Mouse (Mus musculus): ENCODE data around the gene Neu1. TPM values are rescaled to one million over a fixed set of nuclear protein-coding genes. Genes with fewer than 3 reads are reported as not detected.
"Not testable (repeated sequence)": the region's sequence is repeated elsewhere in the genome, so short reads cannot be mapped to it uniquely, and the experiment has no call there.

Neu1 gene
- polyA plus RNA-seq, 1 experiment from 2014 or later, result 12.8 TPM

DNA sequence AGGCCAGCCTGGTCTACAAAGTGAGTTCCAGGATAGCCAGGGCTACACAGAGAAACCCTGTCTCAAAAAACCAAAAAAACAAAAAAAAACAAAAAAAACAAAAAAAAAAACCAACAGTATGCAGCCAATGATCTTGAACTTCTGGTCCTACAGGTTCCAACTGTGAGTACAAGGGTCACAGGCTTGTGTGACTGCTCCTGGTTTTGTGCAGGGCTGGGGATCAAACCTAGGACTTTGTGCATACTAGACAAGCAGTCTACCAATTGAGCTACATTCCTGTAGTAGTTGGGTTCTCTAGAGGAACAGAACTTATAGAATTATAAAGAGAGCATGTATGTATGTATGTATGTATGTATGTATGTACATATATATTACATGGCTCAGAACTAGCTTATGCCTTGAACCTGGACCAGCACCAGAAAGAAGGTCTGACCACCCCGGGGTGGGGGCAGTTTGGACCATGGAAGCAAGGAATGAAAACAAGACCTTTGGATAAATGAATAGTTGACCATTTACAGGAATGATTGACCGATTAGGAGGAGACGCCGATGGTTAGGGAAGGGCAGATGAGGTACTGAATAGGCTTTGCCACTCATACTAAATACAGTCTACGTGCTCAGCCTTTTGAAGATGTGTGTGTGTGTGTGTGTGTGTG lies 15.6 kb downstream of the Neu1 start:
- ATAC-seq (replicated peaks; ENCODE audit: low FRiP score), result no peak
- Histone ChIP-seq H3K9ac (ENCODE audit: low read length) (no peak overlapping the region), H3K36me3 (ENCODE audit: control insufficient read depth, insufficient read depth, low read length) (peaks cover 11% of the 10 kb centered on the region; the same call in 1 of the 2 replicates), H3K9me3 (ENCODE audit: control insufficient read depth, low read length) (no peaks in the 10 kb centered on the region), H3K4me3 (ENCODE audit: low read depth, low read length) (no peak overlapping the region), H3K27me3 (ENCODE audit: control insufficient read depth, insufficient read depth, low read length) (no peaks in the 10 kb centered on the region), H3K4me1 (replicated peaks; ENCODE audit: control insufficient read depth, insufficient read depth, low read length) (peaks cover 6% of the 10 kb centered on the region; the same call in 1 of the 2 replicates), H3K27ac (ENCODE audit: low read depth, low read length) (no peak overlapping the region), H3K4me2 (ENCODE audit: low read depth, low read length, severe bottlenecking) (no peak overlapping the region)
- WGBS, result 87% methylated on average over 5 of the region's 5 CpGs
- no peak for DNase-seq (ENCODE audit: low spot score)

DNA sequence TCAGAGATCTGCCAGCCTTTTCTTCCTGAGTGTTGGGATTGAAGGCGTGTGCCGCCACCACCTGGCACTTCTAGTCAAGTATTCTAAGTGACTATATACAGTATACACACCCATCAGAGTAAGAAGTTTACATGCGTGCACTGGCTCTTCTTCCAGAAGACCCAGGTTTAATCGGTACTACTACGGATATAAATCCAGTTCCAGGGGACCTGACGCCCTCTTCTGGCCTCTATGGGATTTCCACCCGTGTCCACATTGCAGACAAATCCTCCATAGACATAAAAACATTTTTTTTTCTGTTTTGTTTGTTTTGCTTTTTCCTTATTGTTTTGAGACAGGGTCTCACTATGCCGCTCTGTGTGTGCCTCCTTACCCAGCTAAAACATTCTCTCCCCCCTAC lies 16.6 kb downstream of the Neu1 start:
- 33% methylated on average over 8 of the region's 8 CpGs for WGBS
- Histone ChIP-seq H3K4me2 (ENCODE audit: low read depth, low read length, severe bottlenecking) (no peak overlapping the region), H3K36me3 (ENCODE audit: control insufficient read depth, insufficient read depth, low read length) (peaks cover 11% of the 10 kb centered on the region; the same call in 1 of the 2 replicates), H3K4me1 (replicated peaks; ENCODE audit: control insufficient read depth, insufficient read depth, low read length) (peaks cover 6% of the 10 kb centered on the region; the same call in 1 of the 2 replicates), H3K9ac (ENCODE audit: low read length) (no peak overlapping the region), H3K4me3 (ENCODE audit: low read depth, low read length) (no peak overlapping the region), H3K9me3 (ENCODE audit: control insufficient read depth, low read length) (no peaks in the 10 kb centered on the region), H3K27ac (ENCODE audit: low read depth, low read length) (no peak overlapping the region), H3K27me3 (ENCODE audit: control insufficient read depth, insufficient read depth, low read length) (no peaks in the 10 kb centered on the region)
- DNase-seq (ENCODE audit: low spot score) (no peak), ATAC-seq (replicated peaks; ENCODE audit: low FRiP score) (no peak)

DNA sequence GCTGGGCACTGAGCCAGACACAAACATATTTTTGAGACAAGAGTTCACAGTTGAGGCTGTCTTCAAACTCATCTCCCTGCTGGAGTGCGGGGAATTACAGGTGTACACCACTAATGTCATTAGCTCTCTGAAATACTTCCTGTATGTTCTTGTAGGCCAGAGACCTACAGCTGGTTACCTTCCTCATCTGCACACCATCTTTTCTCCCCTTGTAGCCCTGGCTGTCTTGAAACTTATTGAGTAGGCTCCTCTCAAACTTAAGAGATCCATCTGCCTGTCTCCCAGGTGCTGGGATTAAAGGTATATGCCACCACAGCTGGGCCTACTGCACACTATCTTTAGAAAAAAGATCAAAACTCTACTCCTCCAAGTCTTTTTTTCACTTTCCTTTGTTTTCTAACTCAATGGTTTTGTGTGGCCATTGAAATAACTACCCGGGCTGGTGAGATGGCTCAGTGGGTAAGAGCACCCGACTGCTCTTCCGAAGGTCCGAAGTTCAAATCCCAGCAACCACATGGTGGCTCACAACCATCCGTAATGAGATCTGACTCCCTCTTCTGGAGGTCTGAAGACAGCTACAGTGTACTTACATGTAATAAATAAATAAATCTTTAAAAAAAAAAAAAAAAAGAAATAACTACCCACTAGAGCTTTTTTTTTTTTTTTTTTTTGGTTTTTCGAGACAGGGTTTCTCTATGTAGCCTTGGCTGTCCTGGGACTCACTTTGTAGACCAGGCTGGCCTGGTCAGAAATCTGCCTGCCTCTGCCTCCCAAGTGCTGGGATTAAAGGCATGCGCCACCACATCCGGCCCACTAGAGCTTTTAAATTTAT lies 17.9 kb downstream of the Neu1 start:
- H3K36me3 ChIP-seq (ENCODE audit: control insufficient read depth, insufficient read depth, low read length), result peaks cover 11% of the 10 kb centered on the region; the same call in 1 of the 2 replicates
- not testable (repeated sequence) for H3K9ac ChIP-seq (ENCODE audit: low read length); H3K4me2 ChIP-seq (ENCODE audit: low read depth, low read length, severe bottlenecking); H3K4me1 ChIP-seq (replicated peaks; ENCODE audit: control insufficient read depth, insufficient read depth, low read length); DNase-seq (ENCODE audit: low spot score); H3K27me3 ChIP-seq (ENCODE audit: control insufficient read depth, insufficient read depth, low read length); ATAC-seq (replicated peaks; ENCODE audit: low FRiP score); H3K9me3 ChIP-seq (ENCODE audit: control insufficient read depth, low read length); H3K27ac ChIP-seq (ENCODE audit: low read depth, low read length); H3K4me3 ChIP-seq (ENCODE audit: low read depth, low read length)
- 65% methylated on average over 9 of the region's 9 CpGs for WGBS

DNA sequence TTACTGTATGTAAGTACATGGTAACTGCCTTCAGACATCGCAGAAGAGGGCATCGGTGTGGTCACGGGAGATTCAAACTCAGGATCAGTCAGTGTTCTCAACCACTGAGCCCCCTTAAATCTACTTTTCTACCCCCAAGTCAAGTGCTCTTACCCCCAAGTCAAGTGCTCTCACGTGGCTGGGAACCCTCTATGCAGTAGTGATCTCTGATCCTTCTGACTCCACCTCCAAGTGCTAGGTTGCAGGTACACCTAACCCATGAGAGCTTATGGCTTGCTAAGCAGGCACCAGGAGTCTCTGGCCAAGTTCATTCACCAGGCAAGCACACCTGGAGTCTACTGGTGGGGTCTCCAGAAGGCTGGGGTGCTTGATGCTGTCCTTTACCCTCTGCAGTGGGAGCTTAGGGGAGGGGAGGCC lies 18.5 kb downstream of the Neu1 start:
- ATAC-seq (replicated peaks; ENCODE audit: low FRiP score) (no peak), DNase-seq (ENCODE audit: low spot score) (peak; percentile 62)
- Histone ChIP-seq H3K9ac (ENCODE audit: low read length) (peak overlapping the region; percentile 23; the same call in 1 of the 2 replicates), H3K27ac (ENCODE audit: low read depth, low read length) (no peak overlapping the region), H3K4me3 (ENCODE audit: low read depth, low read length) (0 out of 2 replicates have a peak overlapping the region, but pooled peaks have one; percentile 99), H3K36me3 (ENCODE audit: control insufficient read depth, insufficient read depth, low read length) (peaks cover 11% of the 10 kb centered on the region; the same call in 1 of the 2 replicates), H3K4me2 (ENCODE audit: low read depth, low read length, severe bottlenecking) (no peak overlapping the region), H3K27me3 (ENCODE audit: control insufficient read depth, insufficient read depth, low read length) (no peaks in the 10 kb centered on the region), H3K9me3 (ENCODE audit: control insufficient read depth, low read length) (no peaks in the 10 kb centered on the region), H3K4me1 (replicated peaks; ENCODE audit: control insufficient read depth, insufficient read depth, low read length) (peaks cover 6% of the 10 kb centered on the region; the same call in 1 of the 2 replicates)
- WGBS, result 35% methylated on average over 4 of the region's 4 CpGs

DNA sequence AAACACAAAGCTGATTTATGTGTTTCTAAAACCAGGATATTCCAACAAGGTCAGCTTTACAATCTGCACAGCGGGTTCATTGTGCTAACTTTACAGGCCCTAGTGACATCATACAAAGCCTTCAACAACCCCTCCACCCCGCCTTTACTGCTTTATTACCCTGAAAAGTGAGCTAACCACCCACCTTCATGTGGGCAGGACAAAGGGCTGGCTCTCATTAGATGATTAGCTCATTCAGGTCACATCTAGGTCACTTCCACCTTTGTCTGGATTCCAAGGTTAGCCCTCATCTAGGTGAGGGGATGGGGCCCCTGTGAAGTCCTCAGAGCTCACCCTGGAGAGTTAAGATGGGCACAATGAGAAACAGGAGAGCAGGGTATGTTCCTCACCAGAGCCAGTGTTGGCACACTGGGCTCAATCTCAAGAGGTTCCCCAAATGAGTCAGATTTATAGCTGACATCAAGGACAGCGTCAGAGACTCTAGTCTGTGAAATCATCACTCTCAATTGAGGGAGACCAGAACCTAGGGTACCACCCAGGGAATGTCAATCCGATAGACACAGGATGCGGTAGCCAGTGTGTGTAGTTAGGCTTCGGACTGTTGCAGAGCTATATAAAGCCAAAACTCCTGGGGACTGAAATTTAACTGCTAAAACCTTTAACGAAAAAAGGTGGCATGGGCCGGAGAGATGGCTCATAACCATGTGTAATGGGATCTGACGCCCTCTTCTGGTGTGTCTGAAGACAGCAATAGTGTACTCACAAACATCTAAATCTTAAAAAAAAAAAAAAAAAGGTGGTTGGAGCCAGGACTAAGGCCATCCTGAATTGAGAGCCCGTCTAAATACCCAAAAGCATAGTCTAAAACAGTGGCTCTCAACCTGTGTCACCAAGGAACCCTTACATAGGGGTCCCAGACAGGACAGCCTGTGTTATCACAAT lies 19.7 kb downstream of the Neu1 start:
- peaks cover 11% of the 10 kb centered on the region; the same call in 1 of the 2 replicates for H3K36me3 ChIP-seq (ENCODE audit: control insufficient read depth, insufficient read depth, low read length)
- H3K4me1 ChIP-seq (replicated peaks; ENCODE audit: control insufficient read depth, insufficient read depth, low read length), result peaks cover 6% of the 10 kb centered on the region; the same call in 1 of the 2 replicates
- peak overlapping the region; percentile 97 for H3K4me2 ChIP-seq (ENCODE audit: low read depth, low read length, severe bottlenecking)
- WGBS, result 31% methylated on average over 10 of the region's 10 CpGs
- peaks cover 3% of the 10 kb centered on the region; the same call in 1 of the 2 replicates for H3K27me3 ChIP-seq (ENCODE audit: control insufficient read depth, insufficient read depth, low read length)
- no peak for DNase-seq (ENCODE audit: low spot score)
- H3K9ac ChIP-seq (ENCODE audit: low read length), result peak overlapping the region; percentile 100
- no peaks in the 10 kb centered on the region for H3K9me3 ChIP-seq (ENCODE audit: control insufficient read depth, low read length)
- H3K4me3 ChIP-seq (ENCODE audit: low read depth, low read length), result peak overlapping the region; percentile 99
- H3K27ac ChIP-seq (ENCODE audit: low read depth, low read length), result peak overlapping the region; percentile 93
- no peak for ATAC-seq (replicated peaks; ENCODE audit: low FRiP score)

DNA sequence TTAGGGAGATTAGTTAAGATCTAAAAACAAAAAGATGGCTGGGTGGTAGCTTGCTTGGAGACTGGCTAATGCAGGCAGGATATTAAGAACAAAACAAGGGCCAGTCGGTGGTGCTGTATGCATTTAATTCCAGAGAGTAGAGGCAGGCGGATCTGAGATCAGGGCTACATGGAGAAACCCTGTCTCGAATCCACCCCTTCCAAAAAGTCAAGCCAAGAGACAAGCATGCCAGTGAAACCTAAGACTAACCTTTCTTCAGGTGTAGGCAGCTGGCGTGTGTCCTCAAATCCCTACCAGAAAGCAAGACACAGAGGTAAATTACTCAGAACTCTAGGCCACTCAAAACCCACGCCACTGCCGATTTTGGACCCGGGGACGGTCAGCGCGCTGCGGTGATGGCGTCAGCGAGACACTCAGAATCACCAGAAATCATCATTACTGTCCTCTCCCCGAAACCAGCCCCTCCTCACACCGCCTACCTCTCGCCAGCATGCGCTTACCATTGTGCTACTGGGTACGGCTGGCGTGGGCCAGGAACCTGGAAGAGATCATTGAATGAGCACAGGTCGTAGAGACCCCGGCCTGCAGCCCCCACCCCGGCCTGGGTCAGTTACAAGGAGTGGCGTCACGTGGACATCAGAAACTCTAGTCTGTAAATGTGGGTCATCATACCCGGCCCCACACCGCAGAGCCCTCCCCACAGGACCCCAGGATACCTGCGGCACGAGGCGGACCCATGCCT lies 20.8 kb downstream of the Neu1 start:
- peak overlapping the region; percentile 99 for H3K4me3 ChIP-seq (ENCODE audit: low read depth, low read length)
- H3K27me3 ChIP-seq (ENCODE audit: control insufficient read depth, insufficient read depth, low read length), result peaks cover 8% of the 10 kb centered on the region; the same call in 1 of the 2 replicates
- no peak; the same call in 1 of the 2 replicates for ATAC-seq (replicated peaks; ENCODE audit: low FRiP score)
- peak overlapping the region; percentile 93 for H3K27ac ChIP-seq (ENCODE audit: low read depth, low read length)
- DNase-seq (ENCODE audit: low spot score), result no peak
- peaks cover 11% of the 10 kb centered on the region; the same call in 1 of the 2 replicates for H3K36me3 ChIP-seq (ENCODE audit: control insufficient read depth, insufficient read depth, low read length)
- H3K4me1 ChIP-seq (replicated peaks; ENCODE audit: control insufficient read depth, insufficient read depth, low read length), result peaks cover 6% of the 10 kb centered on the region; the same call in 1 of the 2 replicates
- peak overlapping the region; percentile 97 for H3K4me2 ChIP-seq (ENCODE audit: low read depth, low read length, severe bottlenecking)
- H3K9ac ChIP-seq (ENCODE audit: low read length), result peak overlapping the region; percentile 100
- under 1% methylated on average over 29 of the region's 29 CpGs for WGBS
- H3K9me3 ChIP-seq (ENCODE audit: control insufficient read depth, low read length), result no peaks in the 10 kb centered on the region

DNA sequence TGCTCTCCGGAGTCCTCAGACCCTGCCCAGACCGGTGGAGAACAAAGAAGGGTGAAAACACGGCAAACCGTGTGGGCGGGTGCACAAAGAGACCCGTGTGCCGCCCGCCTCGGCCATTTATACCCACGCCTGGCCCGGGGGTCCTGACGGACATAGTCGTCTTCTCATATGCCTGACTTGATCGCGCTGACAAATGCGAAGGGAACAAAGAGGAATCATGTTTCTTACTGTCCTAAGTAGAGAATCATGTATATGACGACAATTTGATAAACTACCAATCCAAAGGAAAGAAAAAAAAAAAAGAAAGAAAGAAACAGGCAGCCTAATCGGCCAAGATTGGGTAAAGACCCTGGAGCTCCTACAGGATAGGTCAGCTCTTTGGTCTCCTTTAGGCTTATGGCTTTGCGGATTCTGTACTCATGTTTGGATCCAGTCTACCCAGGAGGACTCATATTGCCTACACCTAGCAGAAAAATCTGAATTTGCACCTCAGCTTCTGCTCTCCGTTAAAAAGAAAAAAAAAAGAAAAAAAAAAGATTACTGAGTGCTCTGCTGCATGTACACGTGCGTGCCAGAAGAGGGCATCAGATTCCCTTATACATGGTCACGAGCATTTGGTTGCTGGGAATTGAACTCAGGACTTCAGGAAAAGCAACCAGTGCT lies 21.5 kb downstream of the Neu1 start:
- Histone ChIP-seq H3K4me3 (ENCODE audit: low read depth, low read length) (peak overlapping the region; percentile 99), H3K27ac (ENCODE audit: low read depth, low read length) (peak overlapping the region; percentile 93), H3K9ac (ENCODE audit: low read length) (peak overlapping the region; percentile 100), H3K27me3 (ENCODE audit: control insufficient read depth, insufficient read depth, low read length) (peaks cover 8% of the 10 kb centered on the region; the same call in 1 of the 2 replicates), H3K4me1 (replicated peaks; ENCODE audit: control insufficient read depth, insufficient read depth, low read length) (peaks cover 6% of the 10 kb centered on the region; the same call in 1 of the 2 replicates), H3K9me3 (ENCODE audit: control insufficient read depth, low read length) (no peaks in the 10 kb centered on the region), H3K36me3 (ENCODE audit: control insufficient read depth, insufficient read depth, low read length) (peaks cover 11% of the 10 kb centered on the region; the same call in 1 of the 2 replicates), H3K4me2 (ENCODE audit: low read depth, low read length, severe bottlenecking) (peak overlapping the region; percentile 97)
- DNase-seq (ENCODE audit: low spot score) (peak; percentile 93), ATAC-seq (replicated peaks; ENCODE audit: low FRiP score) (peak; percentile 89)
- WGBS, result under 1% methylated on average over 23 of the region's 23 CpGs

All from forebrain, embryonic 11.5 days (tissue).